Mouse (Mus musculus) ovary, adult 18-20 months (tissue): Measurements from ENCODE around the gene Nlrx1.

ENCODE experiments used
- DNase-seq: peaks from one replicate; pipeline ENCODE4 v3.0.0; 2022; ENCODE audit warnings: low spot score, mixed read lengths

The Nlrx1 gene

GRCm38 (mm10) chr9:44234479-44235427, 33.6 kb downstream of the Nlrx1 start:
- peak; percentile 44 for DNase-seq

GRCm38 (mm10) chr9:44233802-44234478, 34.5 kb downstream of the Nlrx1 start, which contains the start of gene Cbl:
Cbl (minus strand) TSS chr9:44234049.
- peak; percentile 96 for DNase-seq

- DNase-seq: no peak
These were observed 35.2 kb downstream of the Nlrx1 start for GRCm38 (mm10) chr9:44233021-44233801.

GRCm38 (mm10) chr9:44231609-44232008, 36.8 kb downstream of the Nlrx1 start:
- no peak for DNase-seq

- no peak for DNase-seq
These were observed 42.4 kb downstream of the Nlrx1 start for GRCm38 (mm10) chr9:44225993-44226392.

GRCm38 (mm10) chr9:44213538-44213937, 54.9 kb downstream of the Nlrx1 start:
- DNase-seq: no peak

GRCm38 (mm10) chr9:44212406-44212805, 56.0 kb downstream of the Nlrx1 start:
- DNase-seq: no peak

- no peak for DNase-seq
These were observed 59.0 kb downstream of the Nlrx1 start for GRCm38 (mm10) chr9:44209416-44209815.

- no peak for DNase-seq
These were observed 60.6 kb downstream of the Nlrx1 start for GRCm38 (mm10) chr9:44207840-44208239.
